Mouse (Mus musculus): ENCODE measurements at regions not wholly inside any gene's neighbourhood (a gene's known extent, or its start where the extent isn't known, plus 50 kb on each side); places are given as distances from the start of the nearest gene placed in this dataset.

- peak; percentile 1 for DNase-seq
These were observed 207.4 kb upstream of the Gm6812 start for GRCm38 (mm10) chrX:69100216-69100615.

Data from right cerebral cortex, postnatal 4 days (tissue).